8 mouse cellular contexts compared by ENCODE assay signal in the genomic region with DNA sequence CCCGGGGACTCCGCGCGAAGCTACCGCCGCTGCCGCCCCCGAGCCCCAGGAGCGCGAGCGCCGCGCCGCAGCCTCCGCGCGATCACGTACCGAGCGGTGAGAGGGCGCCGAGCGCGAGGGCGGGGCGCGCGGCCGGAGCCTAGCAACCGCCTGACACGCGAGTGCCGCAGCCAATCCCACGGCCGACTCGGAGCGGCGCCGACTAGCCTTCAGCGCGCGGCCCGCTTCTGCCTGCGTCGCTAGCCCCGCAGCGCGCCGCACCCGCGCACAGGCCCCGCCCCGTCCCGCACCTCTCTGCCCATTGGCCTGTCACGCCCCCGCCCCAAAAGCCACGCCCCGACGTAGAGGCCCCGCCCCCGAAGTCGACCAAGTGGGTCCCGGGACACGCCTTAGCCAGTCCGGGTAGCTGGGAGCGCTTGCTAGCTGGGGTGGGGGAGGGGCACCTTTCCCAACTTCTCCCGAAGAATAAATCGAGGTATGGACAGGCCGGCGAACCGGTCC. TPM values are rescaled to one million over a fixed set of nuclear protein-coding genes. Genes with fewer than 3 reads are reported as not detected.
DNase-seq lines count a peak whose midpoint lies in the region; ATAC-seq and TF ChIP-seq lines count a peak whose summit lies in the region.

Dag1 (minus strand) TSS at position 269 of the 501 bp plus-strand sequence.

- 0% methylated on average over 71 of the region's 71 CpGs for WGBS in forebrain, embryonic 12.5 days
- under 1% methylated on average over 51 of the region's 71 CpGs for WGBS in heart, postnatal 0 days
- under 1% methylated on average over 70 of the region's 71 CpGs for WGBS in liver, embryonic 16.5 days (ENCODE audit: insufficient replicate concordance)
- under 1% methylated on average over 69 of the region's 71 CpGs for WGBS in neural tube, embryonic 13.5 days

- peaks cover 2% of the 10 kb centered on the region for H3K27me3 ChIP-seq in CH12.LX (replicated peaks)
- H3K27me3 ChIP-seq in forebrain, embryonic 12.5 days, result no peaks in the 10 kb centered on the region
- no peaks in the 10 kb centered on the region for H3K27me3 ChIP-seq in heart, postnatal 0 days (ENCODE audit: control insufficient read depth, insufficient read depth, low read length)
- H3K27me3 ChIP-seq in liver, embryonic 16.5 days (ENCODE audit: control insufficient read depth, insufficient read depth, low read depth, low read length), result no peaks in the 10 kb centered on the region
- no peaks in the 10 kb centered on the region for H3K27me3 ChIP-seq in neural tube, embryonic 13.5 days
- no peaks in the 10 kb centered on the region for H3K27me3 ChIP-seq in testis, adult 2 months (ENCODE audit: control insufficient read depth, insufficient read depth, low read length)

- no peaks in the 10 kb centered on the region for H3K79me2 ChIP-seq in CH12.LX (replicated peaks; ENCODE audit: control insufficient read depth, extremely low read depth, insufficient read depth, poor library complexity, severe bottlenecking)

- H3K4me2 ChIP-seq in CH12.LX (ENCODE audit: insufficient read depth, low read depth, poor library complexity, severe bottlenecking), result peak within 1 kb of the TSS; percentile 60
- H3K4me2 ChIP-seq in forebrain, embryonic 12.5 days, result peak within 1 kb of the TSS; percentile 68
- peak within 1 kb of the TSS; percentile 92 for H3K4me2 ChIP-seq in heart, postnatal 0 days (ENCODE audit: low read depth, low read length)
- peak within 1 kb of the TSS; percentile 98 for H3K4me2 ChIP-seq in liver, embryonic 16.5 days (ENCODE audit: low read depth, low read length)
- H3K4me2 ChIP-seq in neural tube, embryonic 13.5 days, result peak within 1 kb of the TSS; percentile 70

- peak within 1 kb of the TSS; percentile 62 for H3K9ac ChIP-seq in CH12.LX (ENCODE audit: insufficient read depth, low read depth)
- peak within 1 kb of the TSS; percentile 95 for H3K9ac ChIP-seq in forebrain, embryonic 12.5 days
- H3K9ac ChIP-seq in heart, postnatal 0 days (replicated peaks; ENCODE audit: low read depth, low read length), result peak within 1 kb of the TSS; percentile 93
- peak within 1 kb of the TSS; percentile 84 for H3K9ac ChIP-seq in liver, embryonic 16.5 days (ENCODE audit: low read depth, low read length)
- peak within 1 kb of the TSS; percentile 91 for H3K9ac ChIP-seq in neural tube, embryonic 13.5 days

- no peaks in the 10 kb centered on the region for H3K9me3 ChIP-seq in CH12.LX (replicated peaks; ENCODE audit: low read length)
- no peaks in the 10 kb centered on the region for H3K9me3 ChIP-seq in forebrain, embryonic 12.5 days
- no peaks in the 10 kb centered on the region for H3K9me3 ChIP-seq in heart, postnatal 0 days (replicated peaks; ENCODE audit: control insufficient read depth, low read length)
- H3K9me3 ChIP-seq in liver, embryonic 16.5 days (replicated peaks; ENCODE audit: control insufficient read depth, low read length), result no peaks in the 10 kb centered on the region
- no peaks in the 10 kb centered on the region for H3K9me3 ChIP-seq in neural tube, embryonic 13.5 days

- H3K4me1 ChIP-seq in CH12.LX (ENCODE audit: control insufficient read depth in 1 of 2, insufficient read depth in 2 of 2), result peaks cover 4 to 27% of the 10 kb centered on the region in 2 experiments
- H3K4me1 ChIP-seq in forebrain, embryonic 12.5 days, result peaks cover 30% of the 10 kb centered on the region
- peaks cover 34% of the 10 kb centered on the region for H3K4me1 ChIP-seq in heart, postnatal 0 days (ENCODE audit: control insufficient read depth, insufficient read depth)
- H3K4me1 ChIP-seq in liver, embryonic 16.5 days (ENCODE audit: control insufficient read depth, low read depth, low read length), result peaks cover 21% of the 10 kb centered on the region
- H3K4me1 ChIP-seq in neural tube, embryonic 13.5 days (replicated peaks), result peaks cover 31% of the 10 kb centered on the region
- peaks cover 14% of the 10 kb centered on the region for H3K4me1 ChIP-seq in testis, adult 2 months (ENCODE audit: control insufficient read depth, insufficient read depth, low read length)

- no peak for TF ChIP-seq CTCF in CH12.LX (conservative IDR thresholded peaks at IDR 0.05 in 1 of 2, IDR thresholded peaks at IDR 0.05 in 1 of 2; ENCODE audit: low read depth in 2 of 2, low read length in 2 of 2)
- TF ChIP-seq CTCF in heart, postnatal 0 days (IDR thresholded peaks at IDR 0.05; ENCODE audit: low read depth), result no peak
- no peak for TF ChIP-seq CTCF in testis, adult 2 months (IDR thresholded peaks at IDR 0.05; ENCODE audit: control insufficient read depth, insufficient read depth, insufficient replicate concordance, low read depth, low read length)

- no peak for TF ChIP-seq EP300 in CH12.LX (IDR thresholded peaks at IDR 0.05; ENCODE audit: low read length)
- no peak for TF ChIP-seq EP300 in heart, postnatal 0 days (IDR thresholded peaks at IDR 0.05; ENCODE audit: low read depth)

- no peak within 1 kb of the TSS for H3K27ac ChIP-seq in CH12.LX (ENCODE audit: insufficient read depth, low read depth)
- peak within 1 kb of the TSS; percentile 93 for H3K27ac ChIP-seq in forebrain, embryonic 12.5 days
- peak within 1 kb of the TSS; percentile 100 for H3K27ac ChIP-seq in heart, postnatal 0 days (ENCODE audit: low read depth)
- peak within 1 kb of the TSS; percentile 86 for H3K27ac ChIP-seq in liver, embryonic 16.5 days (ENCODE audit: low read length)
- peak within 1 kb of the TSS; percentile 95 for H3K27ac ChIP-seq in neural tube, embryonic 13.5 days (replicated peaks)
- peak within 1 kb of the TSS; percentile 83 for H3K27ac ChIP-seq in testis, adult 2 months (ENCODE audit: control insufficient read depth, insufficient read depth, low read depth, low read length)

- TF ChIP-seq RAD21 in CH12.LX (IDR thresholded peaks at IDR 0.05; ENCODE audit: low read depth, low read length), result no peak

- TF ChIP-seq POLR2A in CH12.LX (IDR thresholded peaks at IDR 0.05; ENCODE audit: low read depth, low read length), result peak; percentile 69
- TF ChIP-seq POLR2A in testis, adult 2 months (IDR thresholded peaks at IDR 0.05; ENCODE audit: control insufficient read depth, low read depth, low read length), result peak; percentile 53

- peak within 1 kb of the TSS; percentile 65 to 83 (median 75) for H3K4me3 ChIP-seq in CH12.LX (replicated peaks in 1 of 3; ENCODE audit: low read depth in 2 of 3, low read length in 2 of 3, poor library complexity in 1 of 3)
- H3K4me3 ChIP-seq in forebrain, embryonic 12.5 days (replicated peaks), result peak within 1 kb of the TSS; percentile 96
- peak within 1 kb of the TSS; percentile 87 for H3K4me3 ChIP-seq in heart, postnatal 0 days (ENCODE audit: low read depth, low read length)
- peak within 1 kb of the TSS; percentile 77 for H3K4me3 ChIP-seq in liver, embryonic 16.5 days (ENCODE audit: low read depth, low read length)
- H3K4me3 ChIP-seq in neural tube, embryonic 13.5 days, result peak within 1 kb of the TSS; percentile 90
- H3K4me3 ChIP-seq in testis, adult 2 months (ENCODE audit: control insufficient read depth, low read depth, low read length), result peak within 1 kb of the TSS; percentile 85

- in situ Hi-C loops in CH12.LX (cut with MboI; ENCODE audit: low pct_ligation_motif_present, low pct_unique_long_range_greater_than_20kb, low sequenced_read_pairs), result no loop called here

- no peaks in the 10 kb centered on the region for H3K36me3 ChIP-seq in CH12.LX (replicated peaks in 1 of 2; ENCODE audit: control insufficient read depth in 1 of 2, insufficient read depth in 1 of 2, low read length in 1 of 2)
- H3K36me3 ChIP-seq in forebrain, embryonic 12.5 days (replicated peaks), result no peaks in the 10 kb centered on the region
- H3K36me3 ChIP-seq in heart, postnatal 0 days (replicated peaks; ENCODE audit: control insufficient read depth, insufficient read depth, low read length), result no peaks in the 10 kb centered on the region
- no peaks in the 10 kb centered on the region for H3K36me3 ChIP-seq in liver, embryonic 16.5 days (ENCODE audit: control insufficient read depth, insufficient read depth)
- H3K36me3 ChIP-seq in neural tube, embryonic 13.5 days, result no peaks in the 10 kb centered on the region
- H3K36me3 ChIP-seq in testis, adult 2 months (ENCODE audit: control insufficient read depth, insufficient read depth, low read length), result no peaks in the 10 kb centered on the region

- peak; percentile 99 for ATAC-seq in forebrain, embryonic 12.5 days (ENCODE audit: low FRiP score)
- peak; percentile 94 for ATAC-seq in heart, postnatal 0 days (ENCODE audit: insufficient read depth, low read depth)
- peak; percentile 97 for ATAC-seq in liver, embryonic 16.5 days (ENCODE audit: low read depth)
- ATAC-seq in neural tube, embryonic 13.5 days (ENCODE audit: low read depth), result peak; percentile 99

- DNase-seq in CH12.LX (ENCODE audit: extremely low read depth), result peak; percentile 88
- DNase-seq in c-Kit-positive CD71-positive TER-119-negative erythroid progenitor cells, embryonic 14.5 days (ENCODE audit: low read depth), result peak; percentile 86
- DNase-seq in heart, postnatal 0 days (ENCODE audit: low spot score), result peak; percentile 93
- DNase-seq in kidney, postnatal 4 days, result peak; percentile 100

- dilution Hi-C loops in CH12.LX (cut with MboI; ENCODE audit: extremely low pct_ligation_motif_present, extremely low pct_unique_long_range_greater_than_20kb, low sequenced_read_pairs), result no loop called here

TF ChIP-seq in CH12.LX, 34 proteins besides CTCF, POLR2A, EP300 and RAD21 (continues in another document):
- no peak for TF ChIP-seq ZMIZ1 (IDR thresholded peaks at IDR 0.05; ENCODE audit: low read depth, low read length)
- no peak for TF ChIP-seq TBP (conservative IDR thresholded peaks at IDR 0.05; ENCODE audit: low read depth, low read length)
- peak; percentile 60; the same call in 1 of the 2 replicates for TF ChIP-seq MXI1 (IDR thresholded peaks at IDR 0.05; ENCODE audit: low read depth, low read length)
- TF ChIP-seq TCF12 (IDR thresholded peaks at IDR 0.05; ENCODE audit: low read depth, low read length), result no peak; the same call in 1 of the 2 replicates
- TF ChIP-seq IRF4 (IDR thresholded peaks at IDR 0.05; ENCODE audit: low read depth, low read length), result 0 out of 2 replicates have a peak, but pooled peaks have one; percentile 4
- TF ChIP-seq MAX (IDR thresholded peaks at IDR 0.05; ENCODE audit: low read length), result peak; percentile 7; the same call in 1 of the 2 replicates
- TF ChIP-seq NRF1 (IDR thresholded peaks at IDR 0.05; ENCODE audit: low read depth, low read length), result peak; percentile 78

RNA-seq across cellular contexts. Expression of gene Dag1, which starts in this region (rescaled TPM):
- total RNA-seq in CH12.LX (2012; rRNA removed) (3.7 and 3.9 TPM in 2 replicates), CH12.LX (2014; rRNA removed) (1.4 and 1.7 TPM in 2 replicates)
- 4.3 and 5.7 TPM in 2 replicates for polyA plus RNA-seq in CH12.LX (2012; ENCODE audit: insufficient read length, low read depth)
- 62.7 and 67.9 TPM in 2 replicates for polyA plus RNA-seq in forebrain, embryonic 12.5 days (2016; fragmentation: Nextera tagmentation; extraction: Ambion mirVana)
- 209 and 229 TPM in 2 replicates for total RNA-seq in heart, postnatal 0 days (2014; rRNA removed; ENCODE audit: low replicate concordance)
- polyA plus RNA-seq in heart, postnatal 0 days (2015; fragmentation: Nextera tagmentation; extraction: Ambion mirVana), result 99.2 and 106 TPM in 2 replicates
- polyA plus RNA-seq in liver, embryonic 16.5 days (2015; fragmentation: Nextera tagmentation; extraction: Ambion mirVana), result 17.0 and 20.4 TPM in 2 replicates
- 57.2 and 57.6 TPM in 2 replicates for polyA plus RNA-seq in neural tube, embryonic 13.5 days (2015; fragmentation: Nextera tagmentation; extraction: Ambion mirVana)
- polyA plus RNA-seq in testis, adult 2 months (2012; rRNA removed), result 14.0 and 17.2 TPM in 2 replicates

Comparison
In these comparisons a context has a peak if more than half of its experiments do, and no peak if none do; other contexts are left out.
1. RNA of gene Dag1 (total RNA-seq): 209 to 229 TPM in heart, postnatal 0 days; 1.4 to 3.9 TPM in CH12.LX; every median in the first group is over 10 times any median in the second.
2. Peak in every context shown above with its lines, with median percentiles within 50 percentile points of each other: DNase-seq, H3K4me2 ChIP-seq, H3K4me3 ChIP-seq, H3K9ac ChIP-seq and ATAC-seq.